Mouse (Mus musculus): ENCODE data around the gene Cnih2. TPM values are rescaled to one million over a fixed set of nuclear protein-coding genes. Genes with fewer than 3 reads are reported as not detected.
A peak's percentile ranks its signal among the peaks of the same experiment; 100 is the strongest.

The Cnih2 gene
- total RNA-seq, 2 experiments from 2014 or later, result 0.63 TPM; not detected in 1

GRCm38 (mm10) chr19:5071077-5071476, 27.2 kb downstream of the Cnih2 start:
- intact Hi-C loops (cut with DNase I), result loop anchor here (5.0 kb wide), 1 partner anchor 54 kb away; no protein-coding TSS in a partner anchor
- DNase-seq, result no peak

- DNase-seq, result no peak
- intact Hi-C loops (cut with DNase I), result loop anchor here (5.0 kb wide), 1 partner anchor 53 kb away; no protein-coding TSS in a partner anchor
Measured at GRCm38 (mm10) chr19:5069978-5070377, 28.3 kb downstream of the Cnih2 start.

- DNase-seq, result no peak
- intact Hi-C loops (cut with DNase I), result no loop called here
Measured at GRCm38 (mm10) chr19:5069486-5069885, 28.8 kb downstream of the Cnih2 start.

- intact Hi-C loops (cut with DNase I), result no loop called here
- DNase-seq, result peak in 1 of 2 experiments; percentile 40
Measured at GRCm38 (mm10) chr19:5068570-5069234, 29.6 kb downstream of the Cnih2 start.

- intact Hi-C loops (cut with DNase I), result no loop called here
- peak; percentile 85 to 87 for DNase-seq
Measured at GRCm38 (mm10) chr19:5067867-5068569, 30.3 kb downstream of the Cnih2 start, which contains the start of gene Cd248. Gene Cd248, plus strand, starts transcription at chr19:5068078.

- intact Hi-C loops (cut with DNase I), result no loop called here
- no peak for DNase-seq
Measured at GRCm38 (mm10) chr19:5067040-5067799, 31.1 kb downstream of the Cnih2 start.

- DNase-seq, result peak; percentile 40 to 55
- intact Hi-C loops (cut with DNase I), result no loop called here
Measured at GRCm38 (mm10) chr19:5065104-5065503, 33.2 kb downstream of the Cnih2 start.

- intact Hi-C loops (cut with DNase I), result no loop called here
- DNase-seq, result peak; percentile 56 to 58
Measured at GRCm38 (mm10) chr19:5062446-5062845, 35.9 kb downstream of the Cnih2 start.

GRCm38 (mm10) chr19:5062041-5062440, 36.3 kb downstream of the Cnih2 start:
- intact Hi-C loops (cut with DNase I), result no loop called here
- no peak for DNase-seq

- intact Hi-C loops (cut with DNase I), result no loop called here
- peak; percentile 59 to 68 for DNase-seq
Measured at GRCm38 (mm10) chr19:5060365-5061330, 37.7 kb downstream of the Cnih2 start.

- intact Hi-C loops (cut with DNase I), result no loop called here
- DNase-seq, result peak; percentile 43 to 51
Measured at GRCm38 (mm10) chr19:5058801-5059771, 39.2 kb downstream of the Cnih2 start.

GRCm38 (mm10) chr19:5057876-5058775, 40.2 kb downstream of the Cnih2 start:
- DNase-seq, result no peak
- intact Hi-C loops (cut with DNase I), result no loop called here

- intact Hi-C loops (cut with DNase I), result loop anchor here (1.0 kb wide), 1 partner anchor 17 kb away; no protein-coding TSS in a partner anchor
- DNase-seq, result peak; percentile 50 to 67
Measured at GRCm38 (mm10) chr19:5056251-5056650, 42.1 kb downstream of the Cnih2 start.

GRCm38 (mm10) chr19:5053909-5054308, 44.4 kb downstream of the Cnih2 start:
- intact Hi-C loops (cut with DNase I), result no loop called here
- DNase-seq, result peak; percentile 57 to 68

GRCm38 (mm10) chr19:5052853-5053252, 45.5 kb downstream of the Cnih2 start:
- no peak for DNase-seq

GRCm38 (mm10) chr19:5052166-5052822, 46.0 kb downstream of the Cnih2 start:
- DNase-seq, result no peak
- intact Hi-C loops (cut with DNase I), result no loop called here

More at GRCm38 (mm10) chr19:5052853-5053252, 45.5 kb downstream of the Cnih2 start:
- intact Hi-C loops (cut with DNase I), result no loop called here

- DNase-seq, result no peak
- intact Hi-C loops (cut with DNase I), result no loop called here
Measured at GRCm38 (mm10) chr19:5051515-5051914, 46.8 kb downstream of the Cnih2 start.
